Mouse (Mus musculus): ENCODE results near the gene Sdad1. TPM values are rescaled to one million over a fixed set of nuclear protein-coding genes. Genes with fewer than 3 reads are reported as not detected.

Sdad1 gene
- polyA plus RNA-seq, 1 experiment from 2014 or later, result 33.9 TPM

GRCm38 (mm10) chr5:92331635-92332338 lies 21.5 kb upstream of the Sdad1 start, which contains the start of gene Art3:
TSS of gene Art3 (plus strand) at chr5:92331827.
- Histone ChIP-seq H3K27ac (no peak within 1 kb of the TSS), H3K4me1 (no peaks in the 10 kb centered on the region), H3K36me3 (ENCODE audit: poor library complexity, severe bottlenecking) (no peaks in the 10 kb centered on the region), H3K4me3 (no peak within 1 kb of the TSS), H3K9me3 (replicated peaks) (no peaks in the 10 kb centered on the region), H3K27me3 (no peaks in the 10 kb centered on the region), H3K9ac (no peak within 1 kb of the TSS), H3K4me2 (no peak within 1 kb of the TSS)
- ATAC-seq, result no peak
- 95% methylated on average over 17 of the region's 17 CpGs for WGBS

- Histone ChIP-seq H3K4me3 (no peak overlapping the region), H3K27ac (no peak overlapping the region), H3K9ac (no peak overlapping the region), H3K27me3 (no peaks in the 10 kb centered on the region), H3K36me3 (ENCODE audit: poor library complexity, severe bottlenecking) (no peaks in the 10 kb centered on the region), H3K4me1 (no peaks in the 10 kb centered on the region), H3K4me2 (no peak overlapping the region), H3K9me3 (replicated peaks) (no peaks in the 10 kb centered on the region)
- 93% methylated on average over 12 of the region's 12 CpGs for WGBS
- no peak for ATAC-seq
These were observed 20.8 kb upstream of the Sdad1 start for GRCm38 (mm10) chr5:92331122-92331521.

DNA sequence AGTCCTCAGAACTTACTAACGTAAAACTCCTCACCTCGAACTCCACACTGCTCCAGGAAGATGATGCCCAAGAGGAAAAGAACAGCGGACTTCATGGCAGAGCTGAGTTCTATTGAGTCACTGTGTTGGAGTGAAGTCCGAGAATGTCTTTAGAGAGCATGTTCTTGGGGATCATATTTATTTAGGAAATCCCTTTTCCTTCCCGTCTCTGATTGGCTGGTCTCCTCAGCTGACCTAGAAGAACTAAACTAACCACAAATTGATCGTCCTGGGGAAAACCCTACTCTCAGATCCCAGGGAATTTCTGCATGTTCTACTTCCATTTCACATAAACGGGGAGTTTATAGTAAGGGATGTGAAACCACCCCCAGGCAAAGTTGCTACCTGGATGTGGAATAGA lies 17.6 kb upstream of the Sdad1 start, which contains the start of gene Cxcl9:
Cxcl9 (minus strand) TSS at position 151 of the 400 bp plus-strand sequence.
- no peak for ATAC-seq
- Histone ChIP-seq H3K36me3 (ENCODE audit: poor library complexity, severe bottlenecking) (no peaks in the 10 kb centered on the region), H3K9me3 (replicated peaks) (no peaks in the 10 kb centered on the region), H3K27ac (no peak within 1 kb of the TSS), H3K4me2 (no peak within 1 kb of the TSS), H3K4me3 (no peak within 1 kb of the TSS), H3K9ac (no peak within 1 kb of the TSS), H3K27me3 (no peaks in the 10 kb centered on the region), H3K4me1 (no peaks in the 10 kb centered on the region)
- WGBS, result 89% methylated on average over 7 of the region's 7 CpGs

- Histone ChIP-seq H3K27ac (no peak overlapping the region), H3K4me2 (no peak overlapping the region), H3K36me3 (ENCODE audit: poor library complexity, severe bottlenecking) (no peaks in the 10 kb centered on the region), H3K4me1 (no peaks in the 10 kb centered on the region), H3K27me3 (no peaks in the 10 kb centered on the region), H3K9me3 (replicated peaks) (no peaks in the 10 kb centered on the region), H3K4me3 (no peak overlapping the region), H3K9ac (no peak overlapping the region)
- no peak for ATAC-seq
- 89% methylated on average over 6 of the region's 6 CpGs for WGBS
These were observed 17.1 kb upstream of the Sdad1 start for GRCm38 (mm10) chr5:92327367-92327766.

- Histone ChIP-seq H3K27ac (no peak overlapping the region), H3K4me1 (no peaks in the 10 kb centered on the region), H3K36me3 (ENCODE audit: poor library complexity, severe bottlenecking) (no peaks in the 10 kb centered on the region), H3K9me3 (replicated peaks) (no peaks in the 10 kb centered on the region), H3K9ac (no peak overlapping the region), H3K4me3 (no peak overlapping the region), H3K27me3 (no peaks in the 10 kb centered on the region), H3K4me2 (no peak overlapping the region)
- 86% methylated on average over 5 of the region's 5 CpGs for WGBS
- no peak for ATAC-seq
These were observed 13.0 kb upstream of the Sdad1 start for GRCm38 (mm10) chr5:92323264-92323663.

DNA sequence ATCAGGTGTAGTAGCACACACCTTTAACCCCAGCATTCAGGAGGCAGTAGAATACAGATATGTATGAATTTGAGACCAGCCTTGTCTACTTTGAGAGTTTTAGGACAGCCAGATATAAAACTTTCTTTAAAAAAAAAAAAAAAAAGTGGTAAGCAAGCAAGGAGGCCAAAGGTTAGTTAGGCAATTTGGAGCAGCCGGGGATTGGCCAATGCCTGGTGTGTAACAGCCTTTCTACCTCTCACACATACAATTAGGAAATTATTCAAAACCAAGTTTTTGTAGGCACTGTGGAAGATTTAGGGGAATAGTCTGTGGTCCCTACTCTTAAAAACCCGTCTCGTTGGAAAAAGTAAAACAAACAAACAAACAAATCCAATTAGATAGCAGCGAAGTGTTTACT lies 12.3 kb upstream of the Sdad1 start:
- Histone ChIP-seq H3K27me3 (no peaks in the 10 kb centered on the region), H3K27ac (no peak overlapping the region), H3K36me3 (ENCODE audit: poor library complexity, severe bottlenecking) (no peaks in the 10 kb centered on the region), H3K9me3 (replicated peaks) (no peaks in the 10 kb centered on the region), H3K4me1 (no peaks in the 10 kb centered on the region), H3K4me3 (no peak overlapping the region), H3K9ac (no peak overlapping the region), H3K4me2 (no peak overlapping the region)
- ATAC-seq, result no peak
- 84% methylated on average over 4 of the region's 4 CpGs for WGBS

DNA sequence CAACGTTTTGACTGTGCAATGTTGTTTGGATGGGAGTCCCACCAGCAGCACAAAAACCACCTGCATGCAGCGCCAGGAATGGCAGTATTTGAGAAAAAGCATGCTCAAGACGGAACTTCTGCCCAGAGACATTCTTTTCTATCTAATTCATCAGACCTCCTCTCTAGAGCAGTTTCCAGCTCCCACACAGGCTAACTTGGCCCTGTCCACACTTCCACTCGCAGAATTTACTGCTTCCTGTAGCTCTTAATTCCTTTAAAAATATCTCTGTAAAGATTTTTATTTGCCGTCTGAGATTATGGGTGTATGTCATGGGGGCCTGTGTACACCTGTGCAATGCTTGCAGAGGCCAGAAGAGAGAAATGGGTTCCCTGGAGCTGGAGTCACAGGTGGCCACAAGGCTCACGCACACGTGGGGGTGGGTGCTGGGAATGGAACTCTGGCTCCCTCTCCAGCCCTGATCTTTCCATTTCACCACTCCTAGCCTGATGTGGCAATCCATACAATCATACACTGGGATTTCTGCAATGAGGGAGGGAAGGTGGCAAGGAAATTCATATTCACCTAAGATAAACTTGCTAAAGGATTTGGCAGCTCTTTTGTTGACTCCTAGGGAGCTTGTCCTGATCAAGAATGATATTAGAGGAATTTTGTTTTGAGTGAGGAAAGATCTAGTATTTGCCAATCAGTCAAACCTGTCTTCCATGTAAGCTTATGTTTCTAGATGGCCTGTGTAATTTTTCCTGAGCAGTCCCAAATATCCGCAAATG lies 11.5 kb upstream of the Sdad1 start:
- Histone ChIP-seq H3K9ac (no peak overlapping the region), H3K36me3 (ENCODE audit: poor library complexity, severe bottlenecking) (no peaks in the 10 kb centered on the region), H3K4me2 (no peak overlapping the region), H3K4me3 (no peak overlapping the region), H3K9me3 (replicated peaks) (no peaks in the 10 kb centered on the region), H3K27me3 (no peaks in the 10 kb centered on the region), H3K4me1 (no peaks in the 10 kb centered on the region), H3K27ac (no peak overlapping the region)
- WGBS, result 74% methylated on average over 8 of the region's 8 CpGs
- ATAC-seq, result no peak

DNA sequence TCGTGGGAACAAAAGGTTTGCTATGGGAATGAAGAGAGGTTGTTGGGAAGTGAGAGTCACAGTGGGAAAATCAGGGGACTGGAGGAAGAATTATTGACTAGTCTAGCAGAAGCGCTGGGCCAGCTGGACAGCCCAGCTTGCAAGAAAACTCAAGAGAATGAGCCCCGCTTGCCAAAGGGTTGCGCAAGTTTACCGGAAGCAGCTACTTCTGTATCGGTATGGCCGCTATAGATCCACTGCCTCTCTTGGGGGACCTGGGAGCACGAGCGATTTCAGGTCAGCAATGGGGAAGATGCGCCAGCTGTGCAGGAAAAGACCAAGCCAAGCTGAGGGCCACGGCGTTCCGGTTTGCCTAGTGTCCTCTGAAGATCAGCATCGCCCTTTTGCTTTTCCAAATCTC lies 8.3 kb upstream of the Sdad1 start:
- Histone ChIP-seq H3K4me3 (no peak overlapping the region), H3K4me1 (no peaks in the 10 kb centered on the region), H3K27ac (no peak overlapping the region), H3K4me2 (no peak overlapping the region), H3K27me3 (no peaks in the 10 kb centered on the region), H3K9me3 (replicated peaks) (no peaks in the 10 kb centered on the region), H3K9ac (no peak overlapping the region), H3K36me3 (ENCODE audit: poor library complexity, severe bottlenecking) (no peaks in the 10 kb centered on the region)
- no peak for ATAC-seq
- 92% methylated on average over 14 of the region's 14 CpGs for WGBS

- H3K4me1 ChIP-seq, result no peaks in the 10 kb centered on the region
- WGBS, result 88% methylated on average over 7 of the region's 7 CpGs
- H3K27me3 ChIP-seq, result no peaks in the 10 kb centered on the region
- no peak overlapping the region for H3K27ac ChIP-seq
- no peak for ATAC-seq
- H3K4me3 ChIP-seq, result no peak overlapping the region
- H3K9ac ChIP-seq, result no peak overlapping the region
- H3K9me3 ChIP-seq (replicated peaks), result no peaks in the 10 kb centered on the region
- no peaks in the 10 kb centered on the region for H3K36me3 ChIP-seq (ENCODE audit: poor library complexity, severe bottlenecking)
- no peak overlapping the region for H3K4me2 ChIP-seq
These were observed 7.8 kb upstream of the Sdad1 start for GRCm38 (mm10) chr5:92318119-92318518.

GRCm38 (mm10) chr5:92313776-92314175 lies 3.5 kb upstream of the Sdad1 start:
- no peak overlapping the region for H3K4me3 ChIP-seq
- H3K36me3 ChIP-seq (ENCODE audit: poor library complexity, severe bottlenecking), result no peaks in the 10 kb centered on the region
- peaks cover 5% of the 10 kb centered on the region for H3K4me1 ChIP-seq
- H3K27ac ChIP-seq, result no peak overlapping the region
- no peaks in the 10 kb centered on the region for H3K9me3 ChIP-seq (replicated peaks)
- H3K27me3 ChIP-seq, result no peaks in the 10 kb centered on the region
- ATAC-seq, result no peak
- H3K4me2 ChIP-seq, result no peak overlapping the region
- 79% methylated on average over 7 of the region's 7 CpGs for WGBS
- H3K9ac ChIP-seq, result no peak overlapping the region

DNA sequence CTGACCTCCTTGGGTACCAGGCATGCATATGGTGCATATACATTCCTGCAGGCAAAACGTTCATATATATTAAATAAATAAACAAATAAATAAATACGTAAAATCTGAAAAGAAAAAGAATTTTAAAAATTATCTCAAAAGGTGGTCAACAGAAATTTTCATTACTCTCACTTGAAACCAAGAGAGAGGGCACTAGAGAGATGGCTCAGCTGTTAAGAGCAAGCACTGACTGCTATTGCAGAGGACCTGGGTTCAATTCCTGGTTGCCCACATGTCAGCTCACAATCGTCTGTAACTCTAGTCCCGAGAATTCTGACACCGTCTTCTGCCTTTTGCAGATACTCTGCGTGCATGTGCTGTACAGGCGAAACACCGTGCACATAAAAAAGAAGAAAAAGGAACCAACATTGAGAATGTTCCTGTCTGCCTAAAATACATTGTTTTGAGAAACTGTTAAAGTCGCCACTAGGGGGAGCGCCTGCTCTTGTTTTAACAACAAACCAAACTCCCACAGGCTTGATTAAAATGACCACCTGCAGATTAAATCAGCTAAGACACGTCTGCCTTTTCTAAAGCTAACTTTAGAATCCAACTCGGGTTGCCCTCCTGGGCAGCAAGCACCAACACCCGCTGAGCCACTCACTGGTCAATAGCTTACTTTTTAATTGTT lies 1.9 kb upstream of the Sdad1 start:
- Histone ChIP-seq H3K4me1 (peaks cover 12% of the 10 kb centered on the region), H3K27ac (no peak overlapping the region), H3K36me3 (ENCODE audit: poor library complexity, severe bottlenecking) (no peaks in the 10 kb centered on the region), H3K9me3 (replicated peaks) (no peaks in the 10 kb centered on the region), H3K4me3 (no peak overlapping the region), H3K9ac (no peak overlapping the region), H3K27me3 (no peaks in the 10 kb centered on the region), H3K4me2 (no peak overlapping the region)
- 14% methylated on average over 13 of the region's 13 CpGs for WGBS
- ATAC-seq, result 0 out of 2 replicates have a peak, but pooled peaks have one; percentile 7

GRCm38 (mm10) chr5:92304291-92304690 lies 6.0 kb downstream of the Sdad1 start:
- Histone ChIP-seq H3K4me1 (peaks cover 11% of the 10 kb centered on the region), H3K4me3 (no peak overlapping the region), H3K27ac (no peak overlapping the region), H3K4me2 (no peak overlapping the region), H3K9me3 (replicated peaks) (no peaks in the 10 kb centered on the region), H3K27me3 (no peaks in the 10 kb centered on the region), H3K9ac (no peak overlapping the region), H3K36me3 (ENCODE audit: poor library complexity, severe bottlenecking) (peaks cover 64% of the 10 kb centered on the region)
- ATAC-seq, result no peak
- 91% methylated on average over 3 of the region's 3 CpGs for WGBS
